Mouse (Mus musculus) gastrocnemius, postnatal 4 days (tissue): Measurements from ENCODE around the gene Nop53. TPM values are rescaled to one million over a fixed set of nuclear protein-coding genes. Genes with fewer than 3 reads are reported as not detected.

Experiments used
- DNase-seq, 2 experiments: peaks; one replicate each; pipeline ENCODE4 v3.0.0; 2021 to 2022; ENCODE audit warnings: low spot score in 2 of 2, mixed read lengths in 2 of 2
- long read RNA-seq, 2 experiments: library from polyadenylated mRNA; stranded (forward); transcript quantifications; one replicate each; pipeline ENCODE4 v2.0.0; 2021
- total RNA-seq, 2 experiments: library from RNA; stranded (reverse); gene quantifications; 2 replicates each; pipeline ENCODE4 v1.2.3; 2021

The Nop53 gene
- total RNA-seq = 100 to 1,000 TPM; 172 to 173 TPM
- long read RNA-seq, experiment 1, transcript Nop53-201 (13 exons, 3,176 nt) = major isoform, 168 of 184 reads
- long read RNA-seq, experiment 1, partial matches to known transcripts = 9 of 184 reads
- long read RNA-seq, experiment 1, other reads (novel, unspliced or antisense) = 6 of 184 reads
- long read RNA-seq, experiment 2, transcript Nop53-201 (13 exons, 3,176 nt) = major isoform, 139 of 150 reads
- long read RNA-seq, experiment 2, partial matches to known transcripts = 6 of 150 reads
- long read RNA-seq, experiment 2, other reads (novel, unspliced or antisense) = 5 of 150 reads

- peak; percentile 77 to 90 for DNase-seq
Measured at GRCm38 (mm10) chr7:15945721-15946536, at the start of gene Nop53. TSS of gene Nop53 (minus strand) at chr7:15946074.

GRCm38 (mm10) chr7:15993789-15994188 lies 47.9 kb upstream of the Nop53 start:
- no peak for DNase-seq

- no peak for DNase-seq
Measured at GRCm38 (mm10) chr7:15993152-15993551, 47.3 kb upstream of the Nop53 start.

GRCm38 (mm10) chr7:15991764-15992163 lies 45.9 kb upstream of the Nop53 start:
- DNase-seq = no peak

- DNase-seq = no peak
Measured at GRCm38 (mm10) chr7:15987661-15988356, 41.9 kb upstream of the Nop53 start.

- DNase-seq = no peak
Measured at GRCm38 (mm10) chr7:15982729-15983407, 37.0 kb upstream of the Nop53 start.

GRCm38 (mm10) chr7:15981538-15981937 lies 35.7 kb upstream of the Nop53 start:
- DNase-seq = no peak

GRCm38 (mm10) chr7:15980246-15980645 lies 34.4 kb upstream of the Nop53 start:
- no peak for DNase-seq

- DNase-seq = no peak
Measured at GRCm38 (mm10) chr7:15975904-15976303, 30.0 kb upstream of the Nop53 start.

- DNase-seq = no peak
Measured at GRCm38 (mm10) chr7:15975451-15975850, 29.6 kb upstream of the Nop53 start.

- peak in 1 of 2 experiments; percentile 66 for DNase-seq
Measured at GRCm38 (mm10) chr7:15974712-15975111, 28.8 kb upstream of the Nop53 start.

- no peak for DNase-seq
Measured at GRCm38 (mm10) chr7:15972247-15972646, 26.4 kb upstream of the Nop53 start.

- no peak for DNase-seq
Measured at GRCm38 (mm10) chr7:15969674-15970073, 23.8 kb upstream of the Nop53 start.

- no peak for DNase-seq
Measured at GRCm38 (mm10) chr7:15968322-15968721, 22.4 kb upstream of the Nop53 start.

GRCm38 (mm10) chr7:15967312-15967711 lies 21.4 kb upstream of the Nop53 start, which contains the start of gene Ehd2:
TSS of gene Ehd2 (minus strand) at chr7:15967567.
- peak; percentile 87 to 88 for DNase-seq

- DNase-seq = no peak
Measured at GRCm38 (mm10) chr7:15966489-15966888, 20.6 kb upstream of the Nop53 start.

GRCm38 (mm10) chr7:15963798-15964652 lies 18.2 kb upstream of the Nop53 start:
- DNase-seq = no peak

- peak; percentile 92 to 96 for DNase-seq
Measured at GRCm38 (mm10) chr7:15962311-15963288, 16.7 kb upstream of the Nop53 start.

- DNase-seq = no peak
Measured at GRCm38 (mm10) chr7:15961798-15962197, 15.9 kb upstream of the Nop53 start.
